Mouse (Mus musculus): ENCODE measurements around the gene Btrc. TPM values are rescaled to one million over a fixed set of nuclear protein-coding genes. Genes with fewer than 3 reads are reported as not detected.
"Not testable (repeated sequence)": the region's sequence is repeated elsewhere in the genome, so short reads cannot be mapped to it uniquely, and the experiment has no call there.

Btrc gene
- polyA plus RNA-seq, 1 experiment from 2014 or later: 45.0 TPM

DNA sequence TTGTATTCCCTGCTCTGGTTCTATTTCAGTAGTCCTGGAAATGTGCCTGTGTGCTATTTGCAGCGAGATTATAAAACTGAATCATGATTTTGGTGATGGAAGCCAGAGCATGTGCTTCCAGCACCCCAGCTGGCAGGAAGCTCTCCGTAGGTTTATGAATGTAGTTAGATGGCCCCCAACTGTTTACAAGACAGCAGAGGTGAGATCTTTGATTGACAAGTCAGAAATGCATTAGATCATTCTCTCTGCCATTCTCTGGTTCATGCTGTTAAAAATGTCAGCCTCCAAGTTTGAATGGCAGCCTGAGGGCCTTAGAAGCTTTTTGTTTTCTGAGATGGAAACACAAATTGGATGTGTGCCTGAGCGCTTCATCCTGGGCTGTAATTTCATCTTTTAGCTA is 68.8 kb downstream of the Btrc start:
- DNase-seq (ENCODE audit: low spot score) (no peak), ATAC-seq (ENCODE audit: low read depth) (no peak)
- no peak overlapping the region for H3K4me3 ChIP-seq (ENCODE audit: low read depth, low read length)
- H3K4me1 ChIP-seq (ENCODE audit: control insufficient read depth, insufficient read depth, low read length): no peaks in the 10 kb centered on the region
- peaks cover 2% of the 10 kb centered on the region; the same call in 1 of the 2 replicates for H3K36me3 ChIP-seq (ENCODE audit: control insufficient read depth, insufficient read depth, low read length)
- 71% methylated on average over 3 of the region's 3 CpGs for WGBS
- H3K9ac ChIP-seq (ENCODE audit: low read depth, low read length): no peak overlapping the region
- H3K27ac ChIP-seq (replicated peaks; ENCODE audit: low read depth, low read length): no peak overlapping the region
- no peaks in the 10 kb centered on the region for H3K9me3 ChIP-seq (ENCODE audit: control insufficient read depth, low read length)
- no peaks in the 10 kb centered on the region for H3K27me3 ChIP-seq (replicated peaks; ENCODE audit: control insufficient read depth, insufficient read depth, low read length)
- no peak overlapping the region for H3K4me2 ChIP-seq (ENCODE audit: low read depth, low read length)

DNA sequence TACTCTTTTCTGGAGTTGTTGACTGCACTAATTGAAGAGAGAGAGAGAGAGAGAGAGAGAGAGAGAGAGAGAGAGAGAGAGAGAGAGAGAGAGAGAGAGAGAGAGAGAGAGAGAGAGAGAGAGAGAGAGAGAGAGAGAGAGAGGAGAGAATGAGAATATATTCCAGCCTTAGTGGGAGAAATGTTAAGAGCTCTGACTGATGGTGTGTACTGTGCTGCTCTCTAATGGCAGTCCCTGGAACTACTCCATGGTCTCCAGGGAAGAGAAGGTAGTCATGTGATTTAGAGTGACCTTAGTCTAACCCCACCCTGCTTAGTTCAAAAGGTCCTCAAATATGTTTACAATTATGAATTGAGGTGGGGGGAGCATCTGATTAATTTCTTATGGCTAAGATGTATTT is 72.5 kb downstream of the Btrc start:
- H3K36me3 ChIP-seq (ENCODE audit: control insufficient read depth, insufficient read depth, low read length); H3K4me2 ChIP-seq (ENCODE audit: low read depth, low read length); H3K9ac ChIP-seq (ENCODE audit: low read depth, low read length); H3K27ac ChIP-seq (replicated peaks; ENCODE audit: low read depth, low read length); H3K27me3 ChIP-seq (replicated peaks; ENCODE audit: control insufficient read depth, insufficient read depth, low read length); H3K4me3 ChIP-seq (ENCODE audit: low read depth, low read length); H3K4me1 ChIP-seq (ENCODE audit: control insufficient read depth, insufficient read depth, low read length); H3K9me3 ChIP-seq (ENCODE audit: control insufficient read depth, low read length): not testable (repeated sequence)
- ATAC-seq (ENCODE audit: low read depth): 0 out of 2 replicates have a peak, but pooled peaks have one; percentile 44
- DNase-seq (ENCODE audit: low spot score): peak; percentile 81

DNA sequence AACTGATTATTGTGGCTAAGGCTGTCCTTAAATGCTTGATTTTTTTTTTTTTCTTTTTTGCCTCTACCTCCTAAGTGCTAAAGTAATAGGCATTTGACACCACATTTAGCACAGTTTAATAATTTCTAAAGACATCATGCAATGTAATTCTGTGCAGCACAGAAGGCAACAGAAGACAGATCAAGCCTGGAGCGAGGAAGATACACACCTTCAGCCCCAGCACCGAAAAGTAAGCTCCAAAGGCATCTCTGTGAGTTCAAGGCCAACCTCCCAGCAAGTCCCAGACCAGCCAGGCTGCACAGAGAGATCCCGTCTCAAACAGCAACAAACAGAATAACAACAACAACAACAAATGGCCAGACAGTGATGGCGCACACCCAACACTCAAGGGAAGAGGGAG is 73.6 kb downstream of the Btrc start:
- no peak for ATAC-seq (ENCODE audit: low read depth)
- H3K36me3 ChIP-seq (ENCODE audit: control insufficient read depth, insufficient read depth, low read length): peaks cover 4% of the 10 kb centered on the region; the same call in 1 of the 2 replicates

DNA sequence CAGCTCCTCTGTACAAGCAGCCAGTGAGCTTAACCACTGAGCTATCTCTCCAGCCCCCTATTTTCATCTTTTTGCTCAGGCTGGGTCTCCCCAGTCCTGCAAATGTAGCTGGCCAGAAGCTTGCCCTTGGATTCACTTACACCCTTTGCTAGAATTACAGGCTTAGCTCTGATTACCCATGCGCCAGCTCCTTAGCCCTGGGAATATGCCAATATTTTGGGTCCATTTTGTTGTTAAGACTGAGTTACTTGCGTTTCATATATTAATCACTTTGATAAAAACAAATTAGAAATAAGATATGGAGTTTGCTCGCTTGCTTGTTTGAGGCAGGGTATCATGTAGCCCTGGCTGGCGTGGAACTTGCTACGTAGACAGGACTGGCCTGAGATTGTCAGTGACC is 74.7 kb downstream of the Btrc start:
- no peak overlapping the region for H3K9ac ChIP-seq (ENCODE audit: low read depth, low read length)
- H3K4me1 ChIP-seq (ENCODE audit: control insufficient read depth, insufficient read depth, low read length): no peaks in the 10 kb centered on the region
- H3K27me3 ChIP-seq (replicated peaks; ENCODE audit: control insufficient read depth, insufficient read depth, low read length): no peaks in the 10 kb centered on the region
- ATAC-seq (ENCODE audit: low read depth): no peak
- H3K36me3 ChIP-seq (ENCODE audit: control insufficient read depth, insufficient read depth, low read length): peaks cover 4% of the 10 kb centered on the region; the same call in 1 of the 2 replicates
- WGBS: 87% methylated on average over 5 of the region's 5 CpGs
- H3K4me2 ChIP-seq (ENCODE audit: low read depth, low read length): no peak overlapping the region
- no peak overlapping the region for H3K4me3 ChIP-seq (ENCODE audit: low read depth, low read length)
- no peak for DNase-seq (ENCODE audit: low spot score)
- H3K9me3 ChIP-seq (ENCODE audit: control insufficient read depth, low read length): no peaks in the 10 kb centered on the region
- no peak overlapping the region for H3K27ac ChIP-seq (replicated peaks; ENCODE audit: low read depth, low read length)

More for the DNA sequence above, 73.6 kb downstream of the Btrc start:
- no peak overlapping the region for H3K27ac ChIP-seq (replicated peaks; ENCODE audit: low read depth, low read length)
- no peak overlapping the region for H3K9ac ChIP-seq (ENCODE audit: low read depth, low read length)
- DNase-seq (ENCODE audit: low spot score): no peak
- H3K9me3 ChIP-seq (ENCODE audit: control insufficient read depth, low read length): no peaks in the 10 kb centered on the region
- no peaks in the 10 kb centered on the region for H3K27me3 ChIP-seq (replicated peaks; ENCODE audit: control insufficient read depth, insufficient read depth, low read length)
- H3K4me3 ChIP-seq (ENCODE audit: low read depth, low read length): no peak overlapping the region
- H3K4me1 ChIP-seq (ENCODE audit: control insufficient read depth, insufficient read depth, low read length): no peaks in the 10 kb centered on the region
- WGBS: 88% methylated on average over 4 of the region's 4 CpGs
- no peak overlapping the region for H3K4me2 ChIP-seq (ENCODE audit: low read depth, low read length)

DNA sequence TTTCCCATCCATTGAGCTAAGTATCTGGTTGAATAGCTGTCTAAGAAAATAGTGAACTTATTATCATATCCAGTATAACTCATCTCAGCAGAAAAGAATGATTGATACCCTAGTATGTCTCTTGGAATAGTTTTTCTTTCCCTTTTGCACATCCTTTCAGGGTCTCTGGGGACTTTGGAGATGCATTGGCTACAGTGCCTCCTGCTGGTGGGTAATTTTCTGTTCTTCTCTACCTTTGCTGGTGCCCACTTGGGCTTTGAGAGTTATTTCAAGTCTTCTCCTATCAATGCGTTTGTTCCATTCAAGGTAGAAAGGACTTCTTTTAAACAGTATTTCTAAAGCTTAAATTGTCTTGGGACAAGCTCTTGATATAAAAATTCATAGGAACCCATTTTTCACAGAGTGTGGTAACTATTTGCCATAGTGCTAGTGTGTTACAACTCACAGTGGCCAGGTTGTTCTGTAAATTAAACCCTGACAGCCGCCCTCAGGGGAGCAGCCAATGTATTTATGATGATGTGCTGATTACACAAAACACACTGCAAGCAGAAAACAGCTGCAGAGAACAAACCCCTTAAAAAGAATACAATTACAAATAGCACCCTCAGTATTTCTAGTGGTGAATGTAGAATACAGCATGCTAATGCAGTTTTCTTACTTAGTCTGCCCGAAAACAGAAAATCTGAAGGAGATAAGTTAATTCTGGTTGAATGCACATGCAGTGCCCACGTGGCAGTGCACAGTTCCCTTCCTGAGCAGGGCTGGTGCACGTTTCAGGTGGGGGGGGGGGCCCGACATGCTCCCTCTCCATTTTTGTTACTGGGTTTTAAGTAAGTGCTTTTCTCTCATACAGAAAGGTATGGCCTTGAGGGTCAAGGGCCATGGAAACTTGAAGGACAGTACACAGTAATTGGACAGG is 75.7 kb downstream of the Btrc start:
- H3K4me2 ChIP-seq (ENCODE audit: low read depth, low read length): no peak overlapping the region
- DNase-seq (ENCODE audit: low spot score) (no peak), ATAC-seq (ENCODE audit: low read depth) (no peak)
- no peak overlapping the region for H3K27ac ChIP-seq (replicated peaks; ENCODE audit: low read depth, low read length)
- no peaks in the 10 kb centered on the region for H3K4me1 ChIP-seq (ENCODE audit: control insufficient read depth, insufficient read depth, low read length)
- H3K27me3 ChIP-seq (replicated peaks; ENCODE audit: control insufficient read depth, insufficient read depth, low read length): no peaks in the 10 kb centered on the region
- no peaks in the 10 kb centered on the region for H3K9me3 ChIP-seq (ENCODE audit: control insufficient read depth, low read length)
- H3K4me3 ChIP-seq (ENCODE audit: low read depth, low read length): no peak overlapping the region
- peaks cover 4% of the 10 kb centered on the region; the same call in 1 of the 2 replicates for H3K36me3 ChIP-seq (ENCODE audit: control insufficient read depth, insufficient read depth, low read length)
- WGBS: 67% methylated on average over 6 of the region's 6 CpGs
- no peak overlapping the region for H3K9ac ChIP-seq (ENCODE audit: low read depth, low read length)

DNA sequence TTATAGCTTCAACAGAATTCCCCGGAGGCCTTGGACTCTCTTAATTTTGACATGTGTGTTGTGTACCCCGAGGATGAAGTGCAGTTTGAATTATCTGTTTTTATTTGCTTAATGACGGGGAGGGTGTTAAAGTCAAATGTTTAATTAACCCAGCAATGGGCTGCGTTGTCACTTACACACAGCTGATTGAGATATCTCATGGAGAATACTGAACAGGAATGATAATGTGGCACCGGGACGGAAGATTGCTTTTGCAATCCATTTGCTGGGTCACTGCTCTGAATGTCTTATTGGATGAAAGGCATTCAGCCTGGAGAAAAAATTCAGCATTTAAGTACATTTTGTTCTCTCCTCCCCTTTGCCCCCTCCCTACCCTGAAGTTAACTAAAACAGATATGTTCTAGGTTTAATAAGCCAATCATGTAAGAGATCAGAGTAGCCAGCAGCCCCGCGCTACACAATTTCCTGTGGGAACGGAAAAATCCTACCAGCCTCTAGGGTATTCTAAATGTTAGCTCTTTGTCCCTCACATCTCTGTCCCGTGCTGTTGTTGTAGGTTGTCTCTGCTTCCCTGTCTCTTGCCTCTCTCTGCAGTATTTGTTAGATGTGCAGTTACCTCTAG is 77.1 kb downstream of the Btrc start:
- peaks cover 4% of the 10 kb centered on the region; the same call in 1 of the 2 replicates for H3K36me3 ChIP-seq (ENCODE audit: control insufficient read depth, insufficient read depth, low read length)
- no peak overlapping the region for H3K4me3 ChIP-seq (ENCODE audit: low read depth, low read length)
- no peaks in the 10 kb centered on the region for H3K4me1 ChIP-seq (ENCODE audit: control insufficient read depth, insufficient read depth, low read length)
- no peaks in the 10 kb centered on the region for H3K27me3 ChIP-seq (replicated peaks; ENCODE audit: control insufficient read depth, insufficient read depth, low read length)
- no peak overlapping the region for H3K9ac ChIP-seq (ENCODE audit: low read depth, low read length)
- WGBS: 50% methylated on average over 10 of the region's 10 CpGs
- no peak overlapping the region for H3K27ac ChIP-seq (replicated peaks; ENCODE audit: low read depth, low read length)
- no peak for DNase-seq (ENCODE audit: low spot score)
- ATAC-seq (ENCODE audit: low read depth): no peak
- no peaks in the 10 kb centered on the region for H3K9me3 ChIP-seq (ENCODE audit: control insufficient read depth, low read length)
- H3K4me2 ChIP-seq (ENCODE audit: low read depth, low read length): no peak overlapping the region

DNA sequence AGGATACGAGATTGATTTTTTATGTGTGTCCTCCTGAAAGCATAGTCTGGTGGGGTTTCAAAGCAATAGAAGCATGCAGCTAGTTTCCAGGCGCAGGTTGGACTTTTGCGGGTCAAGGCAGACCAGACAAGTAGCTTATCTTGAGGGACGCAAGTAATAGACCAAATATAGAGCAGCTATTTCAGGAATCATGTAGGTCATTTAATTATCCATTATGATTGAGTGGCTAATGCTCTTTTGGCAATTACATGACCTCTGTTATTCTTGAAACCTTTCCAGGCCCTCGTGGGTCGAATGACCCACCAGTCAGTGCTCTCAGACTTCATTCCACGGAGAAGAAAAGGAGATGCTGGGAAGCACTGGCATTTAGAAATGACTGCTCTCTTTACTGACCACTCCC is 78.2 kb downstream of the Btrc start:
- H3K27ac ChIP-seq (replicated peaks; ENCODE audit: low read depth, low read length): no peak overlapping the region
- peaks cover 4% of the 10 kb centered on the region; the same call in 1 of the 2 replicates for H3K36me3 ChIP-seq (ENCODE audit: control insufficient read depth, insufficient read depth, low read length)
- WGBS: 53% methylated on average over 7 of the region's 7 CpGs
- DNase-seq (ENCODE audit: low spot score): no peak
- H3K27me3 ChIP-seq (replicated peaks; ENCODE audit: control insufficient read depth, insufficient read depth, low read length): no peaks in the 10 kb centered on the region
- H3K4me3 ChIP-seq (ENCODE audit: low read depth, low read length): no peak overlapping the region
- H3K4me2 ChIP-seq (ENCODE audit: low read depth, low read length): no peak overlapping the region
- H3K9ac ChIP-seq (ENCODE audit: low read depth, low read length): no peak overlapping the region
- no peaks in the 10 kb centered on the region for H3K4me1 ChIP-seq (ENCODE audit: control insufficient read depth, insufficient read depth, low read length)
- no peak for ATAC-seq (ENCODE audit: low read depth)
- H3K9me3 ChIP-seq (ENCODE audit: control insufficient read depth, low read length): no peaks in the 10 kb centered on the region

DNA sequence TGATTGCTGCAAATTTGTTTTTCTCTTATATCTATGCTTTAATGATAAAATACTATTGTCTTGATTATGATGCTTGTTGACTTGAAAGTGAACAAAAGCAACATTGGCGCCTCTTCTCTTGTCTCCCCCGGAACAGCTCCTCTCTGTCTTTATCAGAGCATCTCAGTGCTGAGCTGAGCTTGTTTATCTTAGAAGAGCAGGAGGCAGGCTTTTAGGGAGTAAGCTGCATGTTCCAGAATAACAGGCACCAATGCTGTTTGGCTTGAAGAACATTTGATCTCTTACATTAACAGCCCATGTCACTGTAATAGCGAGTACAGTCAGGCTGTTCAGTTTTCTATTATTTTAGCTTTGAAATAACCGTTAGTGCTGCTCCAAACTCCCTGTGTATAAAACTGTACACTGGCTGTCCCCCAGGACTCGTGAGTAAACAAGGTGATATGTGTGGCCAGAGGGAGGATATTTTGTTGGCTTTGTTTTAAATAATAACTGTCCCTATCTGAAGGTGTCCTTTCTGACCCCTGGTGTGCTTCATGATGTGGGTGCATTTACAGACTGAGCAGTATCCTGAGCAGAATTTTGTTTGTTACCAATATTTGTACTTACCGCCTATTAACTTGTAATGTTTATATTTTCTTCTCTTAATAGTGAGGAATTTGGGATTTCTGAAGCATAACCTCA is 81.9 kb downstream of the Btrc start:
- DNase-seq (ENCODE audit: low spot score): no peak

More for the DNA sequence above, 81.9 kb downstream of the Btrc start:
- peaks cover 7% of the 10 kb centered on the region for H3K4me1 ChIP-seq (ENCODE audit: control insufficient read depth, insufficient read depth, low read length)
- H3K36me3 ChIP-seq (ENCODE audit: control insufficient read depth, insufficient read depth, low read length): no peaks in the 10 kb centered on the region
- H3K27ac ChIP-seq (replicated peaks; ENCODE audit: low read depth, low read length): no peak overlapping the region
- ATAC-seq (ENCODE audit: low read depth): no peak
- 61% methylated on average over 6 of the region's 6 CpGs for WGBS
- no peaks in the 10 kb centered on the region for H3K9me3 ChIP-seq (ENCODE audit: control insufficient read depth, low read length)
- H3K9ac ChIP-seq (ENCODE audit: low read depth, low read length): no peak overlapping the region
- no peak overlapping the region for H3K4me3 ChIP-seq (ENCODE audit: low read depth, low read length)
- no peak overlapping the region for H3K4me2 ChIP-seq (ENCODE audit: low read depth, low read length)
- no peaks in the 10 kb centered on the region for H3K27me3 ChIP-seq (replicated peaks; ENCODE audit: control insufficient read depth, insufficient read depth, low read length)
